Mouse (Mus musculus) testis, postnatal 14 days (tissue): ENCODE data around the gene Dapk1.

Experiments used
- DNase-seq: peaks from one replicate; pipeline ENCODE4 v3.0.0; 2021; ENCODE audit warnings: low spot score

The Dapk1 gene

DNA sequence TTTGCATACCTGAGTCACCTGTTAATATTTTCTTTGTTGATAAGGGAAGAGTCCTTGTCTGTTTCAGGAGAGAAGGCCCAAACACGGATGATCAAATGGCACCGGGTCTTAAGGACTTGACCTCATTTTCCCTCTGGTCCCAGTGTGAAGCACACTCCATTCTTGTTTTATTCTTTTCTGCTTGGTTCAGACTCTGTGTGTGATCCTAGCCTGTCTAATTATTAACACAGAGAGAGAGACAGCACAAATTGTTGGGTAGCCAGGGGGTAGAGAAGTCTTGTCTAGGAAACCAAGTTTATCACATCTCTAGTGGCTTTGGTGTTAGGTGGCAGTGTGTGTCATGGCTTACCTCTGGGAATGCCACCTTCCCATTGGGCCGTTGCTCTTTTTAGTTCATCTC lies 62.3 kb downstream of the Dapk1 start:
- no peak for DNase-seq

DNA sequence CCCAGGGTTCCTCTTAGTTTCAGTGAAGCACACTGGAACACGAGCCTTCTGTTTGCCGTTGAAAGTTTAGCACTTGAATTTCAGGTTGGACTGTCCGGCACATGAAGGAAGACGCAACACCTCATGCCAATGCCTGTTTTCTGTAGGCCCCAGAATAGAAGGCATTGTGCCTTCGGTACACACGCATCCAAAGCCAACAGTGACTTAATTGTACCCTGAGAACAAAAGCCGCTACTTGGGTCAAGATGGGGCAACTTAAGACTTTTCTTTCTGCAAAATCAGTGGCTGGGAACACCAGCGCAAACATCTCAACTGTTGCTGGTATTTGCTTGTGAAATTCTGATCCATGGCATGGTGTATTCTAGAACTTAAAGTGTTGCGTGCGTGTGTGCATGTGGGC lies 63.1 kb downstream of the Dapk1 start:
- no peak for DNase-seq

GRCm38 (mm10) chr13:60665402-60665801 lies 63.7 kb downstream of the Dapk1 start:
- DNase-seq, result no peak

- no peak for DNase-seq
Measured at GRCm38 (mm10) chr13:60668036-60668435, 66.3 kb downstream of the Dapk1 start.

GRCm38 (mm10) chr13:60670605-60671004 lies 68.9 kb downstream of the Dapk1 start:
- no peak for DNase-seq

DNA sequence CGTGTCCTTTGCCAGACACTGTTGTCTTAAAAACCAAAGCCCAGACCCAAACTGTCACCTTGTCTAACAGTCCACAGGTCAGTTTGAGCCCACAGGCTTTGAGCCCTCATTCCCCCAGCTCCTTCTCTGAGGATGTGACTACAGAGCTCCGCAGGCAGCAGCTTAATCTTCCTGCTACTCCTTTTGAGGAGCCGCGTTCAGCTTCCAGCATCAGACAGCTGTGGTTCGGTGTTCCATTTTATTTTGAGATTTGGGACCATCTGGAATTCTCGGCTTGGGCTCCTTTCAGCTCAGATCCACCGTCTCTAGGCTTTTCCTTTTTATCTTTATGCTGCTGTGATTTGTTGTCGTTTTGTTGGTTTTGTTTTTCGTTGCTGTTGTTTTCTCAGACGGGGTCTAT lies 69.5 kb downstream of the Dapk1 start:
- DNase-seq, result no peak

DNA sequence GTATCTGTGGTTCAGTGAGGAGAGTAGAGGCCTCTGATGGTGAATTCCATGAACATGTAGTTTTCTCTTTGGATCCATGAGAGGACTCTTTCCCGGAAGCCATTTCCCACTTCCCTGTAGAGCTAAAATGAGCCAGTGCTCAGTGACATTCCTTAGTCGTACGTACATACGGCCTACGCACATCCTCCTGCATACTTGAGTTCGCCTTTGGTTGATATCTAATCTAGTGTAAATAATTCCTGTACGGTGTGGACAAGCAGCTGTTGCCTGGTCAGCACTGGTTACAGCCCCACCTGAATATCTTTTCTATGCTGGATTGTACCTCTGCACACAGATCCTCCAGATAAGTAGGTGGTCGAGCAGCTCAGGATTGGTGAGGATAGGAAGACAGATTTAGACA lies 70.5 kb downstream of the Dapk1 start:
- no peak for DNase-seq

DNA sequence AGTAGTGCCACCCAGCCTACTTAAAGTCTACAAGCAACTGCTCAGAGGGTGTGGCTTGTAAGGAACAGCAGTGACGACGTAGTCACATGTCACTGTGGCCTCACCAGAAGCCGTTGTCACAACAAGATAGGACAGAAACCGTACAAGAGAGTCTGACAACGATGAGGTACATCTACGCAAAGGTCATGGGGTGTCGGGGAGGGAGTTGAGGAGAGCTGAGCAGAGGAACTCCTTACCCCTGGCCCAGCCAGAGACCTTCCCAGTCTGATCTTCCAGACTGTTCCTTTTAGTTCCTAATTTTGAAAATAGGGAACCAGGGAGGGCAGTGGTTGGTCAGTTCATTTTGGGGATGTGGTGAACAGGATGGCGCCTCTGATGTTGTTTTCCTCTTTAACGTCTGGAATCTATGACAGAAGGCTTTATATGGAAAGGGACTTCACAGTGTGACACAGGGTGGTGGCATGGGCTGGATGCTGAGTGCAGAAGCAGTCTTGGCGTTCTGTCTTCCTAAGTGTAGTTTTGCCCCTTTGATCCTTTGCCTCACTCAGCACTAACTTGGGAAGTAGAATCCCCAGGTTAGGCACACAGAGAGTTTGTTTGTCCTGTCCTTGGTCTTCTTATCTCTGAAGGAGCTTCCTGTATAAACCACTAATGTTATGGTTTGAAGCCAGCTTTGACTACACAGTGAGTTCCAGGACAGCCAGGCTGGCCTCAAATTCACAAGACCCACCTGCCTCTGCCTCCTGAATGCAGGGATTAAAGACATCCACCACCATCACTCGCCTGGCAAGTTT lies 71.3 kb downstream of the Dapk1 start:
- no peak for DNase-seq

GRCm38 (mm10) chr13:60674301-60674700 lies 72.6 kb downstream of the Dapk1 start:
- no peak for DNase-seq

DNA sequence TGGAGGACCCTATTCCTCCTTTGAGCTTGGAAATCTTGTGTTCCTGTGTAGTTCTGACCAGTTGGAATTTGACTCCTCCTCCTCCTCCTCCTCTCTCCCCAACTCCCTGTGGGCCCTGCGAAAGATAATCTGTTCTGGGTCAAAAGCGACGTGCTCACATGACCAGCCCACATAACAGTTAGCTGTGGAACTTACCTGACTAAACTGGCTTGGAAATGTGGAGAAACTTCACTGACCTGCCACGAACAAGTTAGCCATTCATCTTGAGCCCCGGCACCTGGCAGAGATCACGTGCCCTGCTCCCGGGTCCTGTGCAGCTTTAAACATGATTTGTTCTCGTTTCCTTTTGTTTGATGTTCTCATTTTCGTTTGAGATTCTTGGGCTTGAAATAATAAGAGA lies 73.2 kb downstream of the Dapk1 start:
- DNase-seq, result no peak

GRCm38 (mm10) chr13:60675416-60675815 lies 73.7 kb downstream of the Dapk1 start:
- no peak for DNase-seq

DNA sequence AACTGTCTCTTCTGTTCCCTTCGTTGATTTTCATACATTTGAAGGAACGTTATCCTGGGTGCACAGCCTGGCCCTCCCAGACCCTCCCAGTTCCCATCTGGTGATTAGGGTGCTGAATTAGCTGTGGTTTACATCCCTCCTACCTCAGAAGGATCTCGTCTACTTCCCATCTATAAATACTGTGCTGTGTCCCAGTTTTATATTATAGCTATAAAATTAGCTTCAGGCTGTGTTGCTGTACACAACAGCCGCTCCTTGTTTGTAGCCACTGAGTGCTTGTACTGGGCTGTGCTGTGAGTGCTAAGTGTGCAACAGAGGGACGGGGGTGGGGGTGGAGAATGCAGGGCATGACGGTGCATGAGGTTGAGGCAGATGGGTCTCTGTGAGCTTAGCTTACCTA lies 77.2 kb downstream of the Dapk1 start:
- DNase-seq, result no peak

- no peak for DNase-seq
Measured at GRCm38 (mm10) chr13:60682714-60683695, 81.3 kb downstream of the Dapk1 start.

GRCm38 (mm10) chr13:60684050-60684760 lies 82.5 kb downstream of the Dapk1 start:
- DNase-seq, result peak; percentile 21

GRCm38 (mm10) chr13:60684806-60685205 lies 83.1 kb downstream of the Dapk1 start:
- no peak for DNase-seq

GRCm38 (mm10) chr13:60685216-60685615 lies 83.5 kb downstream of the Dapk1 start:
- DNase-seq, result peak; percentile 28

GRCm38 (mm10) chr13:60686024-60686663 lies 84.4 kb downstream of the Dapk1 start:
- no peak for DNase-seq

DNA sequence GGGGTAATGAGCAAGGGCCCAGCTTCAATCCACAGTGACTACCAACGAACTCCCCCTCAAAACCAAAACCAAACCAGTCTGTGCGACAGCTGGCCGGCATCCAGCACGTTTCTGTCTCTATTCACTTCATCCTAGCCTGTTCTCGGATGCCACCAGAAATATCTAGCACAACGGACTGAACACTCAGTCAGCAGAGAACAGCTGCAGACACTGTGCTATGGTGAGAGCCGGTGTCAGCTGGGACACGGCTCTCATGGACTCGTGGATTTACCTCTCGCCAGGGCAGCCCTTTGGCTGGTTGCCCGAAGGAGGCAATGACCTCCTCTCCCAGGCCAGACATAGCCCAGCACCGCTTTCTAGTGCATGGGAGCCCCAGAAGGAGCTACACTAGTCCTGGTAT lies 85.2 kb downstream of the Dapk1 start:
- no peak for DNase-seq

- no peak for DNase-seq
Measured at GRCm38 (mm10) chr13:60687462-60687861, 85.7 kb downstream of the Dapk1 start.

GRCm38 (mm10) chr13:60687891-60688290 lies 86.1 kb downstream of the Dapk1 start:
- DNase-seq, result peak; percentile 12

DNA sequence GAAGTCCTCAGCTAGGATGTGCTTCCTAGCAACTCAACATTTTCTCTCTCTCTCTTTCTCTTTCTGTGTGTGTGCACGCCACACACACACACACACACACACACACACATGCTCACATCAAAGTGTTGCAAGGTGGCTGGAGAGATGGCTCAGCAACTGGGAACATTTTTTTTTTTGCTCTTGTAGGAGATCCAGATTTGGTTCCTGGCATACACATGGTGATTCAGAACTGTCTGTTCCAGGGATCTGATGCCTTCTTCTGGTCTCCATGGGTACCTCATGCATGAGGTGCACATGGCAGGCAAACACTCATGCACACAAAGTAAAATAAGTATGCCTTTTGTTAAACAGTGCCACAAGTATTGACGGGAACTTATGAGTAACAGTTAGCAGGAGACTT lies 89.2 kb downstream of the Dapk1 start:
- no peak for DNase-seq

- DNase-seq, result no peak
Measured at GRCm38 (mm10) chr13:60691940-60692339, 90.2 kb downstream of the Dapk1 start.
